Mouse (Mus musculus): ENCODE results near the gene Hrh2. TPM values are rescaled to one million over a fixed set of nuclear protein-coding genes. Genes with fewer than 3 reads are reported as not detected.

Gene Hrh2
- polyA plus RNA-seq, 1 experiment from 2014 or later: 0.31 TPM

- no peaks in the 10 kb centered on the region for H3K27me3 ChIP-seq (replicated peaks; ENCODE audit: control insufficient read depth, insufficient read depth, low read length)
- no peaks in the 10 kb centered on the region for H3K9me3 ChIP-seq (ENCODE audit: control insufficient read depth, low read length)
- H3K4me3 ChIP-seq (ENCODE audit: low read depth, low read length): no peak overlapping the region
- 60% methylated on average over 11 of the region's 11 CpGs for WGBS
- no peaks in the 10 kb centered on the region for H3K4me1 ChIP-seq (ENCODE audit: control insufficient read depth, insufficient read depth, low read length)
- no peak for DNase-seq (ENCODE audit: low spot score)
- H3K9ac ChIP-seq (ENCODE audit: low read depth, low read length): no peak overlapping the region
- no peaks in the 10 kb centered on the region for H3K36me3 ChIP-seq (ENCODE audit: control insufficient read depth, insufficient read depth, low read length)
- ATAC-seq (ENCODE audit: low read depth): no peak
- H3K27ac ChIP-seq (replicated peaks; ENCODE audit: low read depth, low read length): no peak overlapping the region
- no peak overlapping the region for H3K4me2 ChIP-seq (ENCODE audit: low read depth, low read length)
Measured at GRCm38 (mm10) chr13:54159756-54160155, 32.2 kb upstream of the Hrh2 start.

DNA sequence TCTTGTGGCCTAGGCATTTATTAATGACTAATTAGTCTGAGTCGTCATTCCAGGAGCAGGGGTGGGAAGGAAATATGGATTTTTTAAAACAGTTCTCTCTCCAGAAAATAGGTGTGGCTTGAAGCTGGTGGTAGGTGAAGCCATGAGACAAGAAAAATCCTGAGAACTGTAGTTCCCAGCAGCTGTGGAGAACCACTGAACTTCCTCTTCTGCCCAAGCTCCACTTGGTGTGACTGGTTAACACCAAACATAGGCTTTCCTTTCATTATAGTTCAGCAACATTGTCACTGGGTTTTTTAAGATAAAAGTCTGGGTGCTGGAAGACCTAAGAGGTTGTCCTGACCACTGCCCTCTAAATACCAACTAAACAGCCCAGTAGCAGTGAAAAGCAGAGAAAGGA is 31.4 kb upstream of the Hrh2 start:
- no peak for ATAC-seq (ENCODE audit: low read depth)
- H3K36me3 ChIP-seq (ENCODE audit: control insufficient read depth, insufficient read depth, low read length): no peaks in the 10 kb centered on the region

DNA sequence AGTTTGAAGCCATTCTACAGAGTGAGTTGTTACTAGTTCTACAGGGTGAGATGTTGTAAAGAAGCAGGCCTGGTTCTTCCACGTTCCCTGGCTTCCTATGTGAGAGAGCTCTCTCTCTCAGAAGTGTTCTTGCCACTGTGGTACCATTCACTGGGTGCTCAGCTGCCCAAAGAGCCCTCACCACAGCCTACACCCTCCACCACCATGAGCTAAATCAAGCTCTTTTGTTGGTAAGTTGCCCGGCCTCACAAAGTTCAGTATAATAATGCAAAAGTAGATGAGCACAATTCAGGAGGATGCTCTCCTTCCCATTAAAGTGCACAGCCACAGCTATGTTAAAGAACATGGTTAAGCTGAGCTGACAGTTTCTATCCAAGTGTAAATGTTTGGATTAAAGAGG is 30.4 kb upstream of the Hrh2 start:
- ATAC-seq (ENCODE audit: low read depth) (no peak), DNase-seq (ENCODE audit: low spot score) (no peak)
- Histone ChIP-seq H3K4me3 (ENCODE audit: low read depth, low read length) (no peak overlapping the region), H3K4me2 (ENCODE audit: low read depth, low read length) (no peak overlapping the region), H3K4me1 (ENCODE audit: control insufficient read depth, insufficient read depth, low read length) (peaks cover 6% of the 10 kb centered on the region; the same call in 1 of the 2 replicates), H3K27me3 (replicated peaks; ENCODE audit: control insufficient read depth, insufficient read depth, low read length) (no peaks in the 10 kb centered on the region), H3K27ac (replicated peaks; ENCODE audit: low read depth, low read length) (no peak overlapping the region), H3K36me3 (ENCODE audit: control insufficient read depth, insufficient read depth, low read length) (no peaks in the 10 kb centered on the region), H3K9ac (ENCODE audit: low read depth, low read length) (no peak overlapping the region), H3K9me3 (ENCODE audit: control insufficient read depth, low read length) (no peaks in the 10 kb centered on the region)
- 80% methylated on average over 2 of the region's 2 CpGs for WGBS

More for the DNA sequence above, 31.4 kb upstream of the Hrh2 start:
- H3K9me3 ChIP-seq (ENCODE audit: control insufficient read depth, low read length): no peaks in the 10 kb centered on the region
- no peak overlapping the region for H3K27ac ChIP-seq (replicated peaks; ENCODE audit: low read depth, low read length)
- peaks cover 6% of the 10 kb centered on the region; the same call in 1 of the 2 replicates for H3K4me1 ChIP-seq (ENCODE audit: control insufficient read depth, insufficient read depth, low read length)
- H3K4me3 ChIP-seq (ENCODE audit: low read depth, low read length): no peak overlapping the region
- no peak for DNase-seq (ENCODE audit: low spot score)
- no peak overlapping the region for H3K4me2 ChIP-seq (ENCODE audit: low read depth, low read length)
- 43% methylated on average over 1 of the region's 1 CpGs for WGBS
- H3K27me3 ChIP-seq (replicated peaks; ENCODE audit: control insufficient read depth, insufficient read depth, low read length): no peaks in the 10 kb centered on the region
- no peak overlapping the region for H3K9ac ChIP-seq (ENCODE audit: low read depth, low read length)

DNA sequence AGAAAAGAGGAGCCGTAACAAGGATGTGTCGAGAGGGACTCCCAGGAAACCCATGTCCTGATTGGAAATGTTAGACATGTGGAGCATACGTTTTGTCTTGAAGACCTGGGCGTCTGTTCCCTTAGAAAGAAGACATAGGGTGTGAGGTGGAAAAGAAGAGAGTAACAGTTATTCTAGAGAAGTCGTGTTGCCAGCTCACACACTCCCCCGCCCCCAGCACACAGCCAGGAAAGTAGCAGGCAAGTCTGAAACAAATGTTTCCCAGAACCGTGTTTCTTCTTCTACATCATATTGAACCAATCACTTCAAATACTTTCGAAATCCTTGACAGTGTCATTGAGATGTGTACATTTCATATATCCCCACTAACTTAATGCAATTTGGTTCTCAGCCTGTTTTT is 28.6 kb upstream of the Hrh2 start:
- Histone ChIP-seq H3K4me1 (ENCODE audit: control insufficient read depth, insufficient read depth, low read length) (peaks cover 6% of the 10 kb centered on the region; the same call in 1 of the 2 replicates), H3K36me3 (ENCODE audit: control insufficient read depth, insufficient read depth, low read length) (no peaks in the 10 kb centered on the region), H3K4me2 (ENCODE audit: low read depth, low read length) (no peak overlapping the region), H3K27me3 (replicated peaks; ENCODE audit: control insufficient read depth, insufficient read depth, low read length) (no peaks in the 10 kb centered on the region), H3K27ac (replicated peaks; ENCODE audit: low read depth, low read length) (no peak overlapping the region), H3K4me3 (ENCODE audit: low read depth, low read length) (no peak overlapping the region), H3K9me3 (ENCODE audit: control insufficient read depth, low read length) (no peaks in the 10 kb centered on the region), H3K9ac (ENCODE audit: low read depth, low read length) (no peak overlapping the region)
- 60% methylated on average over 8 of the region's 8 CpGs for WGBS
- no peak for ATAC-seq (ENCODE audit: low read depth)
- peak; percentile 41 for DNase-seq (ENCODE audit: low spot score)

DNA sequence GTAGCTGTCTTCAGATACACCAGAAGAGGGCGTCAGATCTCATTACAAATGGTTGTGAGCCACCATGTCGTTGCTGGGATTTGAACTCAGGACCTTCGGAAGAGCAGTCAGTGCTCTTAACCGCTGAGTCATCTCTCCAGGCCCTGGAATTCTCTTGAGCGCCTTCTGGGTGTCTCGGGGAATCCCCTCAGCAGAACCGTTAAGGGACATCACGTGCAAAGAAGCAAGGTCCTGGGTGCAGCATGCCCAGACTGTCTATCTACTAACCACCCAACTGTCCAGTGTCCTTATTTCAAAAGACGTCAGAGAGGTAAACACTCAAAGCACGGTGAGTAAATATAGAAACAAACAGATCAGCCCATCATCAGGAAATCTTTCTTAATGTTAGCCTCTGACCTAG is 27.5 kb upstream of the Hrh2 start:
- Histone ChIP-seq H3K27ac (replicated peaks; ENCODE audit: low read depth, low read length) (no peak overlapping the region), H3K4me2 (ENCODE audit: low read depth, low read length) (no peak overlapping the region), H3K9me3 (ENCODE audit: control insufficient read depth, low read length) (no peaks in the 10 kb centered on the region), H3K4me3 (ENCODE audit: low read depth, low read length) (no peak overlapping the region), H3K4me1 (ENCODE audit: control insufficient read depth, insufficient read depth, low read length) (peaks cover 6% of the 10 kb centered on the region; the same call in 1 of the 2 replicates), H3K9ac (ENCODE audit: low read depth, low read length) (no peak overlapping the region), H3K36me3 (ENCODE audit: control insufficient read depth, insufficient read depth, low read length) (no peaks in the 10 kb centered on the region), H3K27me3 (replicated peaks; ENCODE audit: control insufficient read depth, insufficient read depth, low read length) (no peaks in the 10 kb centered on the region)
- ATAC-seq (ENCODE audit: low read depth) (no peak), DNase-seq (ENCODE audit: low spot score) (no peak)
- 83% methylated on average over 10 of the region's 10 CpGs for WGBS

DNA sequence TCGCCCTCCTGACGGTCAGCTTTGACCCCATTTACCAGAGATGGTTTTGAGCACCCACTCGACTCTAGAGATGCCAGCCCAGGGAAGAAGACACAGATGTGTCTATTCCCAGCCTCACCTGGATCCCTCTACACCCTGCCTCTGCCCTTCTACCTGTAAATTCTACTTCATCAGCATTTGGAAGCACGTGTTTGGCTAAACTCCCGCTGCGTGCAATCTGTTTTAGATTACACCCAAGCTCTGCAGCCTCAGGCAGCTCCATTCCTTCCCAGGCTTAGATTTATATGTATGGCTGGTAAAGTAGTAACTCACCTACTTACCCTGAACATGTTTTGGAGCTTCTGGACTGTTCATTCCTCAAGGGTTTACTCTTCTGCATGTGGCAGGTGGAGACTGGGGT is 26.9 kb upstream of the Hrh2 start:
- WGBS: 58% methylated on average over 6 of the region's 6 CpGs
- peaks cover 6% of the 10 kb centered on the region; the same call in 1 of the 2 replicates for H3K4me1 ChIP-seq (ENCODE audit: control insufficient read depth, insufficient read depth, low read length)
- H3K27me3 ChIP-seq (replicated peaks; ENCODE audit: control insufficient read depth, insufficient read depth, low read length): no peaks in the 10 kb centered on the region
- H3K9ac ChIP-seq (ENCODE audit: low read depth, low read length): no peak overlapping the region
- peak; percentile 32 for DNase-seq (ENCODE audit: low spot score)
- no peak overlapping the region for H3K4me3 ChIP-seq (ENCODE audit: low read depth, low read length)
- H3K27ac ChIP-seq (replicated peaks; ENCODE audit: low read depth, low read length): no peak overlapping the region
- H3K36me3 ChIP-seq (ENCODE audit: control insufficient read depth, insufficient read depth, low read length): no peaks in the 10 kb centered on the region
- no peaks in the 10 kb centered on the region for H3K9me3 ChIP-seq (ENCODE audit: control insufficient read depth, low read length)
- H3K4me2 ChIP-seq (ENCODE audit: low read depth, low read length): no peak overlapping the region
- no peak for ATAC-seq (ENCODE audit: low read depth)

GRCm38 (mm10) chr13:54165765-54166164 is 26.2 kb upstream of the Hrh2 start:
- Histone ChIP-seq H3K4me3 (ENCODE audit: low read depth, low read length) (no peak overlapping the region), H3K9ac (ENCODE audit: low read depth, low read length) (no peak overlapping the region), H3K27me3 (replicated peaks; ENCODE audit: control insufficient read depth, insufficient read depth, low read length) (no peaks in the 10 kb centered on the region), H3K4me2 (ENCODE audit: low read depth, low read length) (no peak overlapping the region), H3K36me3 (ENCODE audit: control insufficient read depth, insufficient read depth, low read length) (no peaks in the 10 kb centered on the region), H3K27ac (replicated peaks; ENCODE audit: low read depth, low read length) (no peak overlapping the region), H3K9me3 (ENCODE audit: control insufficient read depth, low read length) (no peaks in the 10 kb centered on the region), H3K4me1 (ENCODE audit: control insufficient read depth, insufficient read depth, low read length) (peaks cover 6% of the 10 kb centered on the region; the same call in 1 of the 2 replicates)
- 81% methylated on average over 6 of the region's 6 CpGs for whole genome bisulfite sequencing
- ATAC-seq (ENCODE audit: low read depth) (no peak), DNase-seq (ENCODE audit: low spot score) (no peak)

DNA sequence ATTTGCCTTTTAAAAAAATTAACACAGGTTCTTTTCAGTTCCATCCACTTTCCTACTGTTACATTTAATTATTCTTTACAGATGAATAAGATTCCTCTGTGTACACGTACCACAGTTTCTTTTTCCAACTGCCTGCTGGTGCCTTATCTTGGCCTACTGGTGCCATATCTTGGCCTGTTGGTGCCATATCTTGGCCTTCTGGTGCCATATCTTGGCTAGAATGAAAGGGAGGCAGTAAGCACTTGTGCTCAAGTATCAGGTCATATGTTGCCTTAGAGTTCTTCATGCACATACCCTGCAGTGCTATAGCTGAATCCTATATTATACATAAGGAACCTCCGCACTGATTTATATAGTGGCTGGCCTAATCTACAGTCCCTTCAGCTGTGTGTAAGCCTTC is 24.9 kb upstream of the Hrh2 start:
- DNase-seq (ENCODE audit: low spot score): no peak
- no peak overlapping the region for H3K4me2 ChIP-seq (ENCODE audit: low read depth, low read length)
- H3K4me1 ChIP-seq (ENCODE audit: control insufficient read depth, insufficient read depth, low read length): peaks cover 6% of the 10 kb centered on the region; the same call in 1 of the 2 replicates
- H3K9ac ChIP-seq (ENCODE audit: low read depth, low read length): no peak overlapping the region
- H3K36me3 ChIP-seq (ENCODE audit: control insufficient read depth, insufficient read depth, low read length): no peaks in the 10 kb centered on the region
- H3K27ac ChIP-seq (replicated peaks; ENCODE audit: low read depth, low read length): no peak overlapping the region
- H3K4me3 ChIP-seq (ENCODE audit: low read depth, low read length): no peak overlapping the region
- ATAC-seq (ENCODE audit: low read depth): no peak
- 87% methylated on average over 2 of the region's 2 CpGs for WGBS
- H3K9me3 ChIP-seq (ENCODE audit: control insufficient read depth, low read length): no peaks in the 10 kb centered on the region
- H3K27me3 ChIP-seq (replicated peaks; ENCODE audit: control insufficient read depth, insufficient read depth, low read length): no peaks in the 10 kb centered on the region

DNA sequence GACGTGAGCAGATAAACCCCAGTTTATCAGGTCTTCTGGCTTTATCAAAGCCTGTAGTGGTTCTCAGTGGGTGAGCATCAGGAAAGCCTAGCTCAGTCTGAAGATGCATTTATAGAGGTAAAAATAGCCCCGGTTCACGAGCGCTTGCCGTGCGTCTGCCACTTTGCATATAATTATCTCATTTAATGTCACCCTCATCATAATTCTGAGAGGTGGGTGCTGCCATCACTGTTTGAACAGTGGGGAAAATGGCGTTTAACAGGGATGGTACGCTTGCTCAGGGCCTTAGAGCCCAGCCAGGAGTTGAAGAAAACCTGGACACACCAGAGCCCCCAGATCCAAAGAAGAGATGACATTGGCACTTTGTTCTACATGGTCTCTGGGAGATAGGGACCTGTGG is 23.3 kb upstream of the Hrh2 start:
- Histone ChIP-seq H3K4me3 (ENCODE audit: low read depth, low read length) (no peak overlapping the region), H3K9ac (ENCODE audit: low read depth, low read length) (no peak overlapping the region), H3K4me1 (ENCODE audit: control insufficient read depth, insufficient read depth, low read length) (peaks cover 6% of the 10 kb centered on the region; the same call in 1 of the 2 replicates), H3K9me3 (ENCODE audit: control insufficient read depth, low read length) (no peaks in the 10 kb centered on the region), H3K4me2 (ENCODE audit: low read depth, low read length) (no peak overlapping the region), H3K27me3 (replicated peaks; ENCODE audit: control insufficient read depth, insufficient read depth, low read length) (no peaks in the 10 kb centered on the region), H3K27ac (replicated peaks; ENCODE audit: low read depth, low read length) (no peak overlapping the region), H3K36me3 (ENCODE audit: control insufficient read depth, insufficient read depth, low read length) (no peaks in the 10 kb centered on the region)
- no peak for ATAC-seq (ENCODE audit: low read depth)
- whole genome bisulfite sequencing: 86% methylated on average over 8 of the region's 8 CpGs
- DNase-seq (ENCODE audit: low spot score): no peak
